Mouse (Mus musculus) heart, embryonic 11.5 days (tissue): ENCODE results near the gene Ap5z1. TPM values are rescaled to one million over a fixed set of nuclear protein-coding genes. Genes with fewer than 3 reads are reported as not detected.

Experiments used
- ATAC-seq: fragments of 200-750 bp; cut with Nextera tagmentation; replicated peaks from 2 replicates; pipeline ENCODE4 v1.8.0; 2017; ENCODE audit warnings: moderate library complexity; ENCODE audit not compliant: insufficient number of reproducible peaks, low FRiP score, low TSS enrichment
- H3K27ac ChIP-seq: fragments of 300-500 bp; sonication (generic); 2 replicates; pipeline ENCODE4 v1.5.1; 2014; ENCODE audit warnings: mild to moderate bottlenecking, low read depth, low read length
- H3K27me3 ChIP-seq: fragments of 300-500 bp; sonication (generic); 2 replicates; pipeline ENCODE4 v1.6.1; 2014; ENCODE audit warnings: mild to moderate bottlenecking, low read length, mixed read lengths; ENCODE audit not compliant: control insufficient read depth, insufficient read depth
- H3K36me3 ChIP-seq: fragments of 300-500 bp; sonication (generic); 2 replicates; pipeline ENCODE4 v1.6.1; 2014; ENCODE audit warnings: mild to moderate bottlenecking, low read length, moderate library complexity, mixed read lengths; ENCODE audit not compliant: control insufficient read depth, insufficient read depth
- H3K4me1 ChIP-seq: fragments of 300-500 bp; sonication (generic); 2 replicates; pipeline ENCODE4 v1.6.1; 2014; ENCODE audit warnings: low read length; ENCODE audit not compliant: control insufficient read depth, insufficient read depth
- H3K4me2 ChIP-seq: fragments of 300-500 bp; sonication (generic); 2 replicates; pipeline ENCODE4 v1.6.1; 2014; ENCODE audit warnings: mild to moderate bottlenecking, moderate library complexity
- H3K4me3 ChIP-seq: fragments of 300-500 bp; sonication (generic); 2 replicates; pipeline ENCODE4 v1.5.1; 2014; ENCODE audit warnings: low read depth, low read length
- H3K9ac ChIP-seq: fragments of 300-500 bp; sonication (generic); 2 replicates; pipeline ENCODE4 v1.6.1; 2014; ENCODE audit warnings: mild to moderate bottlenecking, low read depth, low read length, moderate library complexity
- H3K9me3 ChIP-seq: fragments of 300-500 bp; sonication (generic); replicated peaks from 2 replicates; pipeline ENCODE4 v1.6.1; 2016; ENCODE audit warnings: low read length; ENCODE audit not compliant: control insufficient read depth
- WGBS: fragments of 180-500 bp; shearing (Covaris S2); extraction: QIAGEN DNeasy Blood & Tissue Kit; methylation state at CpG from one replicate; pipeline ENCODE4 v1.1.7; 2014; ENCODE audit not compliant: insufficient replicate concordance; 5-methylcytosine and 5-hydroxymethylcytosine counted together
- polyA plus RNA-seq: library from polyadenylated mRNA; unstranded; fragments of >200 nt; fragmentation: Nextera tagmentation; extraction: Ambion mirVana; gene quantifications from 2 replicates; pipeline ENCODE4 v1.2.1, GENCODE M21; 2014

Ap5z1 gene
- polyA plus RNA-seq, 1 experiment from 2014 or later: 6.4 TPM

DNA sequence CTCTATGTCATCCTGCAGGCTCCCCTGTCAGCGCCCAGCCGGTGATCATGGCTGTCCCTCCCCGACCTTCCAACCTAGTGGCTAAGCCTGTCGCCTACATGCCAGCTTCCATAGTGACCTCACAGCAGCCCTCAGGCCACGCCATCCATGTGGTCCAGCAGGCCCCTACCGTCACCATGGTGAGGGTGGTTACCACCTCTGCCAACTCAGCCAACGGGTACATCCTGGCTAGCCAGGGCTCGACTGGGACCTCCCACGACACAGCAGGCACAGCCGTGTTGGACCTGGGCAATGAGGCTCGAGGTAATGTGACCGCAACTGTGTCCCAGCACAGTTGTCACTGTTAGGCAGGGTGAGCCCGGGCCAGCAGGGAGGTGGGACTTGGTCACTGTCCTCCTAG lies 10.0 kb upstream of the Ap5z1 start:
- Histone ChIP-seq H3K36me3 (peaks cover 21% of the 10 kb centered on the region), H3K27me3 (no peaks in the 10 kb centered on the region), H3K9ac (no peak overlapping the region), H3K27ac (no peak overlapping the region), H3K4me1 (peaks cover 3% of the 10 kb centered on the region; the same call in 1 of the 2 replicates), H3K4me3 (no peak overlapping the region), H3K9me3 (no peaks in the 10 kb centered on the region), H3K4me2 (no peak overlapping the region)
- no peak for ATAC-seq
- WGBS: 88% methylated on average over 13 of the region's 13 CpGs

DNA sequence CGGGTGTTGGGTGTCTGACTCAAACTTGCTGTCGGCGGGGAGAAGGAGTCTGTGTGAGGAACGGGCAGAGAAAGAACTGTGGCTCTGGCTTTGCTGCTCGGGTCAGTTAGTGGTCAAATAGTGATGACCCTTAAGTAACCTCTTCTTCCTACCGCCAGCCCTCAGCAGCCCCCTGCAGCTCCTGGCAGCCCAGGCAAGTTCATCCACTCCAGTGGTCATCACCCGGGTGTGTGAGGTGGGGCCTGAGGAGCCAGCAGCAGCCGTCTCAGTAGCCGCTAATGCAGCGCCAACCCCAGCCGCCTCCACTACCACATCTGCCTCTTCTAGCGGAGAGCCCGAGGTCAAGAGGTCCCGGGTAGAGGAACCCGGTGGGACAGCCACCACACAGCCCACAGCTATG lies 7.4 kb upstream of the Ap5z1 start:
- ATAC-seq: no peak
- H3K9ac ChIP-seq: no peak overlapping the region
- peaks cover 2% of the 10 kb centered on the region; the same call in 1 of the 2 replicates for H3K4me1 ChIP-seq
- H3K9me3 ChIP-seq: no peaks in the 10 kb centered on the region
- peaks cover 20% of the 10 kb centered on the region for H3K36me3 ChIP-seq
- no peaks in the 10 kb centered on the region for H3K27me3 ChIP-seq
- no peak overlapping the region for H3K27ac ChIP-seq
- no peak overlapping the region for H3K4me3 ChIP-seq
- no peak overlapping the region for H3K4me2 ChIP-seq
- 59% methylated on average over 15 of the region's 15 CpGs for WGBS

DNA sequence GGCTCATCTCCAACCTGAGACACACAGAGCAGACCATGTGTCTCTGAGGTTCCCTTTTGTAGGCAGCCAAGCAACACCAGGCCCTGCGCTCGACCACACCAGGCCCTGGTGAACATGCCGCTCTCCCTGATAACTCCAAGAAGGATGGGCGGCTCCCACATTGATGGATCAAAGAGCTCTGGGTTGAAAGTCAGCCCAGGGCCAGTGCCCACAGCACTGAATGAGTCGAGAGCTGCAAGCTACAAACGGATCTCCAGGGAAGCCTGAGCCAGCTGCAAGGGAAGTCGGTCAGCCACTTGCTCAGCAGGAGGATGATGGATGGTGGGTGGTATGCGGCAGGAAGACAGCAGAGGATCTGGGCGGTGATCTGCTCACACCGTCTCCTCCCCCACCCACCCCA lies 6.4 kb upstream of the Ap5z1 start:
- peaks cover 20% of the 10 kb centered on the region for H3K36me3 ChIP-seq
- H3K4me2 ChIP-seq: no peak overlapping the region
- H3K9ac ChIP-seq: 0 out of 2 replicates have a peak overlapping the region, but pooled peaks have one; percentile 0
- no peaks in the 10 kb centered on the region for H3K9me3 ChIP-seq
- no peaks in the 10 kb centered on the region for H3K27me3 ChIP-seq
- H3K27ac ChIP-seq: no peak overlapping the region
- H3K4me1 ChIP-seq: no peaks in the 10 kb centered on the region; the same call in 1 of the 2 replicates
- no peak overlapping the region for H3K4me3 ChIP-seq
- no peak; the same call in 1 of the 2 replicates for ATAC-seq
- WGBS: 37% methylated on average over 10 of the region's 10 CpGs

DNA sequence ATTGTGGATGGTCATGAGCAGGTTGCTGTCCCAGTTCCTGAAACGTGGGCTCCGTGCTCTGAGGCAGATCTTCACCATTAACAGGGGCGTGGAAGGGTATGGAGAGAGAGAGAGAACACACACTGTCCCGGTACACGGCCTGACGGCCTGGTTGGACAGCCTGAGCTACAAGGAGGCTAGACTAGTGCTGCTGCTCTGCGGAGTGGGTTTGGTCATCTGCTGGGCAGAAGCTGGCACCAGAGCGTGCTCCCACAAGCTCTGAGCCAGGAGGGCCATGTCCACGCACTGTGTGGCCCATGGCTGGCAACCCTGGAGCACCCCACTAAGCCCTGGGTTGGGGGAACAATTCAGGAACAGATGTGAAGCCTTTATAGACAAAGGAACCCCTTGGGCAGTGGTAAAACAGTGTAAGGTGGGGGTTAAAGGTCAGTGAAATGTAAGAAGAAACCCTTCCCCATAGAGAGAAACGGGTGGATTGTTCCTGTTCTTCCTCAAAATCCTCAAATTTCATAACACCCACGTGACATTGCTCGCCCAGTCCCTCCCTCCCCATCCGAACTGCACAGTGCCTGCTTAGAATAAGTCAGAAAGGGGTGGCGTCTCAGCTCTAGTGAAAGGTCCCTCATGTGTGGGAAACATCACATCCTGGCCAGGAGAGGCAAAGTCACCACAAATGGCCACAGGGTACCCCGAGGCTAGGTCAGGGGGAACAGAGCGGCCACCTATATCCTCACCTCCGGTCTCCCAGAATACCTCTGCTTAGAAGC lies 4.8 kb upstream of the Ap5z1 start:
- no peak overlapping the region for H3K9ac ChIP-seq
- no peaks in the 10 kb centered on the region for H3K9me3 ChIP-seq
- H3K36me3 ChIP-seq: peaks cover 20% of the 10 kb centered on the region
- WGBS: 91% methylated on average over 17 of the region's 17 CpGs
- H3K4me2 ChIP-seq: no peak overlapping the region
- H3K27me3 ChIP-seq: no peaks in the 10 kb centered on the region
- no peak overlapping the region for H3K4me3 ChIP-seq
- H3K27ac ChIP-seq: no peak overlapping the region
- H3K4me1 ChIP-seq: peaks cover 4% of the 10 kb centered on the region; the same call in 1 of the 2 replicates
- no peak for ATAC-seq

DNA sequence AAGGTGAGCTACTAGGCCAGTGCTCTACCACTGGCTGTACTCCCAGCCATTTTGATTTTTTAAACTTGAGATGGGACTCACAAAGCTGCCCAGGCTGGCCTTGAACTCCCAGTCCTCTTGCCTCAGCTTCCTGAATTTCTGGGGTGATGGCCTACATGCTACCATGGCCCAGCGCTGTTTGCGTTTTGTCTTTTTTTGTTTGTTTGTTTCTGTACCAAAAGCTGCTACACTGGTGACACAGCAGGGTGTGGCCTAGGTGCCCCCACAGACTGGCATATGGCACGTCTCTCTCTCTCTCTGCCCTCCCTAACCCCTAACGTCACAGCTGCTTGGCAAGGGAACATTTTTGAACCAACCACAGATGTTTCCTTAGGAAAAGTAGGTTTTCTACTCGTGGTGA lies 3.9 kb upstream of the Ap5z1 start:
- ATAC-seq: no peak
- Histone ChIP-seq H3K9me3 (no peaks in the 10 kb centered on the region), H3K4me3 (no peak overlapping the region), H3K4me1 (peaks cover 5% of the 10 kb centered on the region; the same call in 1 of the 2 replicates), H3K27me3 (no peaks in the 10 kb centered on the region), H3K4me2 (no peak overlapping the region), H3K9ac (no peak overlapping the region), H3K27ac (no peak overlapping the region), H3K36me3 (peaks cover 17% of the 10 kb centered on the region)
- WGBS: 80% methylated on average over 5 of the region's 5 CpGs

DNA sequence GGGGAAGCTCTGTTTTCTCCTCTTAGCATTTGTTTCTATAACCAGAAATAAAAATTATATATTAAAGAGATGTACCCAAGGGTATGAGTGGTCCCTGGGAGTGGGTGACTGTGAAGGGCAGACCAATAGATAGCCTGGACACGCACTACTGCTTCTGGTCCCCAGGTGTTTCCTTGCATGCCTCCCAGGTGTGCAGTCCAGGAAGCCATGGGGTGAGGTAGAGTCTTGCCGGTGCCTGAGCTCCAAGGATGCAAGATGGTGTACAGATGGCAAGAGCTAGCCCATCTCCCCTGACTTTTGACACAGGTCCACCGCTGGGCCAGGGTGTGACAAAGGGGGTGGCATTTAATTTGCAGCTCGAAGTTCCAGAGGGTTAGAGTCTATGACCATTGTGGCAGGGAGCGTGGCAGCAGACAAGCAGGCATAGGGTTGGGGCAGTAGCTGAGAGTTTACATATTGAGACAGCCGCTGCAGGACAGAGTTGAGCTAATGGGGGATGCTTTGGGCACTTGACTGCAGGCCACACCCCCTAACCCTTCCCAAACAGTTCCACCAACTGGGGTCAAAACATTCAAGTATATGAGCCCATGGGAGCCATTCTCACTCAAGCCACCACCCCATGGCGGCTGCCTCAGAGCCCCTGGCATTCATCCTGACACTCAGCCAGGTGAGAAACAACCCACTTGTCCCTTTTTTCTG lies 1.7 kb upstream of the Ap5z1 start:
- Histone ChIP-seq H3K27me3 (no peaks in the 10 kb centered on the region), H3K36me3 (peaks cover 5% of the 10 kb centered on the region; the same call in 1 of the 2 replicates), H3K4me2 (no peak overlapping the region), H3K4me1 (peaks cover 7% of the 10 kb centered on the region; the same call in 1 of the 2 replicates), H3K9me3 (no peaks in the 10 kb centered on the region), H3K4me3 (no peak overlapping the region), H3K27ac (no peak overlapping the region), H3K9ac (no peak overlapping the region)
- 92% methylated on average over 7 of the region's 7 CpGs for WGBS
- ATAC-seq: no peak

DNA sequence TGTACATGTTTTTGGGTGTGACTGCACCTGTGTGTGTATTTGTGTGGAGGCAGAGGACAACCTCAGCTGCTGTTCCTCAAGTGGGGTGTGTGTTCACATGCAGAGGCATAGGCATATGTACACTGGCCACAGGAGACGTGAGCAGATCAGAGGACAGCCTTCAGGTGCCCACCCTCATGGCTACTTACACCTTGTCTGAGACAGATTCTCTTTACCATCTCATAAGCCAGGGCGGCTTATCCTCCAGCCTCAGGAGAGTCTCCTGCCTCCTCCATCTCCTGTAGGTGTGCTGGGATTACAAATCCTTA lies 1.1 kb upstream of the Ap5z1 start:
- Histone ChIP-seq H3K27me3 (no peaks in the 10 kb centered on the region), H3K4me3 (no peak overlapping the region), H3K4me2 (no peak overlapping the region), H3K36me3 (peaks cover 5% of the 10 kb centered on the region; the same call in 1 of the 2 replicates), H3K9me3 (no peaks in the 10 kb centered on the region), H3K4me1 (peaks cover 7% of the 10 kb centered on the region; the same call in 1 of the 2 replicates), H3K27ac (0 out of 2 replicates have a peak overlapping the region, but pooled peaks have one; percentile 71), H3K9ac (no peak overlapping the region)
- WGBS: 85% methylated on average over 2 of the region's 2 CpGs
- ATAC-seq: no peak

DNA sequence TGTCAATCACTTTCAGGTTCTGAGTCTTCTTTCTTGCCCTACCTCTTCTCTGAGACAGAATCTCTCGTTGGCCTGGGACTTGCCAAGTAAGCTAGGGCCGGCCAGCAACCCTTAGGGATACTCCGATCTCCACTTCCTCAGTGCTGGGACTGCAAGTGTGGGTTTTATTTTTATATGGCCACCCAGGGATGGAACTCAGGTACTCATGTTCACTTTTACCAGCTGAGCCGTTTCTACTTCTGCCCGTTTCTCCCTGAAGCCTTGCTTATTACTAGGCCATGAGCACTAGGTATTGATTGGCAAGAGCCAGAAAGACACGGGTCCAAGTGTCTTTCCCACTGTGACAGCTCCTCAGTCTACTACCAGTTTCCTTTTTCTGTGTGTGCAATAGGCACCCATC lies 733 bp upstream of the Ap5z1 start:
- H3K9me3 ChIP-seq: no peaks in the 10 kb centered on the region
- H3K27ac ChIP-seq: peak overlapping the region; percentile 71
- no peaks in the 10 kb centered on the region for H3K27me3 ChIP-seq
- peak overlapping the region; percentile 83 for H3K4me3 ChIP-seq
- H3K4me1 ChIP-seq: peaks cover 7% of the 10 kb centered on the region; the same call in 1 of the 2 replicates
- no peak for ATAC-seq
- 85% methylated on average over 6 of the region's 6 CpGs for WGBS
- peaks cover 5% of the 10 kb centered on the region; the same call in 1 of the 2 replicates for H3K36me3 ChIP-seq
- H3K9ac ChIP-seq: peak overlapping the region; percentile 71
- peak overlapping the region; percentile 84 for H3K4me2 ChIP-seq
